Mouse (Mus musculus): Measurements from ENCODE around the gene Prpf8. TPM values are rescaled to one million over a fixed set of nuclear protein-coding genes. Genes with fewer than 3 reads are reported as not detected.

Prpf8 gene
- total RNA-seq, 2 experiments from 2014 or later = 131 to 139 TPM

DNA sequence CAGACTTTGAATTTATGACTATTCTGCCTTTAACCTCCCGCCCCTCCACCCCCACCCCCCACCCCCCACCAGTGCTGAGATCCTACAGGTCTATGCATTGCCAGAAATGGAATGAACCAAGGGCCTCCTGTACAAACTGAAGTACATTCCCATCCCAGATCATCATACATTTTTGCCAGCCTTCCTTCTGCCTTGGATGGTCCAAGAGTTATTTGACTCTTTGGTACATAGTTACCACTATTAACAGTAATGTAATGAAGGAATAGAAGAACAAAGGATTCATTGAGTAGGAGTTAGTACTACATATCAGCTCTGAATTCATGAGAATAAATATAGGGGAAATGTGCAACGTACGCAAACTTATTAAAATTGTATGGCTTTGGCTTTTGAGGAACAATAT lies 424 bp upstream of the Prpf8 start:
- Histone ChIP-seq H3K4me3 (peak overlapping the region; percentile 91), H3K27ac (peak overlapping the region; percentile 69; the same call in 1 of the 2 replicates)
- no peak for TF ChIP-seq CTCF (conservative IDR thresholded peaks at IDR 0.05)
- no peak for DNase-seq (ENCODE audit: low spot score in 2 of 2)

DNA sequence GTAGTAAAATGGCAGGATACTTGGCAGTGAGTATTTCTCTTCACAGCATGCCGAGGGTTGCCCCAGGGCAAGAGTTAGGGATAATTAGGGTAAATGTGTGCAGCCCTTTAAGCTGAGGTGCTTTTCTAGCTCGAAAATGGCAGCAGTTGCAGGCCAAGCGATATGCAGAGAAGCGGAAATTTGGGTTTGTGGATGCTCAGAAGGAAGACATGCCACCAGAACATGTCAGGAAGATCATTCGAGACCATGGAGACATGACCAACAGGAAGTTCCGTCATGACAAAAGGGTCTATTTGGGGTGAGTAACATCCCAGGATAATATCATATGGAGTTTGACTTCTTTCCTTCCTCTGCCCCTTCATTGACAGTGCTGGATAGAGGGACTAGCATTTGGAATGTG lies 880 bp downstream of the Prpf8 start:
- TF ChIP-seq CTCF (conservative IDR thresholded peaks at IDR 0.05) = no peak
- H3K4me3 ChIP-seq = peak overlapping the region; percentile 91
- DNase-seq (ENCODE audit: low spot score in 2 of 2) = no peak
- peak overlapping the region; percentile 98; the same call in 1 of the 2 replicates for H3K27ac ChIP-seq

DNA sequence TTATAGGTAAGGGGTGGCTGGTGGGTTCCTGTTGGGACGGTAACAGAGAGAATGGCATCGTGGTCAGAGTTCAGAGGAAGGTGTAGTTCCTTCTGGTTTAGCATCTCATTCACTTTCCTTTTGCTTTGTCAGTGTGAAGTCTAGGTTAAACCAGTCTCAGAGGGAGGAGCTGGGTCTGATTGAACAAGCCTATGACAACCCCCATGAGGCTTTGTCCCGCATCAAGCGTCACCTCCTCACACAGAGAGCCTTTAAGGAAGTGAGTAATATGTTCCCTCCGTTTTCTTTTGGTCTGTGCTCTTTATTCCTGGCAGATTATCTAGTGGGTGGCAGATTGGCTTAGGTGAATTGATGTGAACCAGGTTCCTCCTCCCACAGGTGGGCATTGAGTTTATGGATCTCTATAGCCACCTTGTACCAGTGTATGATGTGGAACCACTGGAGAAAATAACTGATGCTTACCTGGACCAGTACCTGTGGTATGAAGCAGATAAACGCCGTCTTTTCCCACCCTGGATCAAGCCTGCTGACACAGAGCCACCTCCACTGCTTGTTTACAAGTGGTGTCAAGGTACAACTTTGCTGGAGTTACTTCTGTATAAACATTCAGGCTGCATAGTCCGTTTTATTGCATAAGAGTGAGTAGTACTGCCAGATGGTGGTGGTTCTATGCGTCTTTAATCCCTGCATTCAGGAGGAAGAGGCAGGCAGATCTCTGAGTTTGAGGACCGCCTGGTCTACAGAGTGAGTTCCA lies 7.9 kb downstream of the Prpf8 start:
- no peak overlapping the region for H3K4me3 ChIP-seq
- no peak for TF ChIP-seq CTCF (conservative IDR thresholded peaks at IDR 0.05)
- no peak for DNase-seq (ENCODE audit: low spot score in 2 of 2)
- H3K27ac ChIP-seq = no peak overlapping the region

DNA sequence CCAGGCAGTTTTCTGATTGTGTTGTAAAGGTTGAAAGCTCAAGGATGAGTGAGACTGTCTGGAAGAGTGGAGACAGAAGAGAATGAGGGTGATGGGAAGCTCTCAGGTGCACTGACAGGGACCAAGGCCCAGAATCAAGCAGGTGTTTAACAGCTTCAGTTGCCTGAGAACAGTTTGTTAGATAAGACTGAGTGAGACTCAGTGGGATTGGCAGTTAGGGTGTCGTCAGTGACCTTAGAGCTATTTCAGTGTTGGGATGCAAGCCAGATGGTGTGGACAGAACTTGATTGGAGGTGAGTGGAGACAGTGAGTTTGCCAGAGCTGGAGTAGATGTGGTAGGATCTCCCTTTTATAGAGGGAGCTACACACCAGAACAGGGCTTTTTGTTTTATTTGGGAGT lies 11.5 kb downstream of the Prpf8 start:
- Histone ChIP-seq H3K27ac (no peak overlapping the region), H3K4me3 (no peak overlapping the region)
- TF ChIP-seq CTCF (conservative IDR thresholded peaks at IDR 0.05) = no peak
- DNase-seq (ENCODE audit: low spot score in 2 of 2) = no peak

DNA sequence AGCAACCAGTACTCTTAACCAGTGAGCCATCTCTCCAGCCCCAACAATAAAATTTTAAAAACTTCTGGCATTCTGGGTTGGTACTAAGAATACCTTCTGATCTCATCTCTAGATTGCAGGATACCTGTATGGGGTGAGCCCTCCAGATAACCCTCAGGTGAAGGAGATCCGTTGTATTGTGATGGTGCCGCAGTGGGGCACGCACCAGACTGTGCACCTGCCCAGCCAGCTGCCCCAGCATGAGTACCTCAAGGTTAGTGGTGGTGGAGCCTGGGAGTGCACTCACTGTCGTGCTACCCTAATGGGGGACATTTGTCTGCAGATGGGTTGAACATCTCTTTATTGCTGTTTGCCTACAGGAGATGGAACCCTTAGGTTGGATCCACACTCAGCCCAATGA lies 21.5 kb downstream of the Prpf8 start:
- no peak for TF ChIP-seq CTCF (conservative IDR thresholded peaks at IDR 0.05)
- H3K27ac ChIP-seq = no peak overlapping the region
- no peak overlapping the region for H3K4me3 ChIP-seq
- no peak for DNase-seq (ENCODE audit: low spot score in 2 of 2)

DNA sequence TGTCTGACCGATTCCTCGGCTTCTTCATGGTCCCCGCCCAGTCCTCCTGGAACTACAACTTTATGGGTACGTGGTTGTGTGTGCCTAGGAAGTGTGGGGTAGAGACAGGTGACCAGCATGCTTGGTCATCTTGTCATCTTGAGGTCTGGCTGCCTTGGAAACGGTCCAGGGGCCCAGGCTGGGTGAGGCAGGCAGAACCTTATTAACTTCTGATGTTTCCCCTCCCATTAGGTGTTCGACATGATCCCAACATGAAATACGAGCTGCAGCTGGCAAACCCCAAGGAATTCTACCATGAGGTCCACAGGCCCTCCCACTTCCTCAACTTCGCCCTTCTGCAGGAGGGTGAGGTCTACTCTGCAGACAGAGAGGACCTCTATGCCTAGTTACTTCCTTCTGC lies 22.3 kb downstream of the Prpf8 start:
- H3K27ac ChIP-seq = no peak overlapping the region
- no peak for TF ChIP-seq CTCF (conservative IDR thresholded peaks at IDR 0.05)
- no peak for DNase-seq (ENCODE audit: low spot score in 2 of 2)
- H3K4me3 ChIP-seq = no peak overlapping the region

DNA sequence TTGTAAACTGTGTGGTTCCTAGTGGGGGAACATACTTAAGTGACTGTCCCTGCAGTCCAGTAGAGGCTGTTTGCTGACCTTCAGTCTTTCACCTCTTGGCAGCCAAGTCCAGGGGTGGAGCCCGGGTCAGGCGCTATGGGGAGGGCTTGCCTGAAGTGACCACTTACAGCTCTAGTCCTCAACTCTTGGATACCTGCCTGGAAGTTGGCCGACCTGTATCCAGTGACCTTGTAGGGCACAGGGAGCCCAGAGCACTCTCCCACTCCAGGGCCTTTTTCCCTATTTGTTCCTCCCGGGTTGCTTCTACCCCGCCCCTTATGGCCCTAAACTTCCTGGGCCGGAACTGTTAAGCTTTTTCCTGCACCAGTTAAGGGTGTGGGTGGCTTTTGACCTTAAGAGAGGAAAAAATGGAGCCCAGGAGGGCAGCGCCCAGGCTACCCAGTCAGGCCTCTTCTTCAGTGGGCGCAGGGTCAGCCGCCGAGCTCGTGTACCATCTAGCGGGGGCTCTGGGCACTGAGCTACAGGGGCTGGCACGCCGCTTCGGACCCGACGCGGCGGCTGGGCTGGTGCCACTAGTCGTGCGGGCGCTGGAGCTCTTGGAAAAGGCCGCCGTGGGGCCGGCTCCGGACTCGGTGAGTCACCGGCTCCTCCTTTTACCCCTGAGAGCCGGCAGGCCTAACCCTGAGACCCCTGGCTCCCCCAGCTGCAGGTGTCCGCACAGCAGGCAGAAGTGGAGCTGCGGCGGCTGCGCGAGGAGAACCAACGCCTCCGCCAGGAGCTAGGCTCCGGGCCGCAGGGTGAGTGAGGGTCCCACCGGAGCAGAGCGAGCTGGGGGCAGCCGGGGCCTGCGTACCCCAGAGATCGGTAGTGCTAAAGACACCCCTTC lies 23.4 kb downstream of the Prpf8 start, which contains the start of gene Rilp:
Rilp (plus strand) TSS at position 354 of the 886 bp plus-strand sequence.
- DNase-seq (ENCODE audit: low spot score in 2 of 2) = peak in 1 of 2 experiments; percentile 41
- peak; percentile 50 for TF ChIP-seq CTCF (conservative IDR thresholded peaks at IDR 0.05)
- peak within 1 kb of the TSS; percentile 67 for H3K4me3 ChIP-seq
- H3K27ac ChIP-seq = peak within 1 kb of the TSS; percentile 89

DNA sequence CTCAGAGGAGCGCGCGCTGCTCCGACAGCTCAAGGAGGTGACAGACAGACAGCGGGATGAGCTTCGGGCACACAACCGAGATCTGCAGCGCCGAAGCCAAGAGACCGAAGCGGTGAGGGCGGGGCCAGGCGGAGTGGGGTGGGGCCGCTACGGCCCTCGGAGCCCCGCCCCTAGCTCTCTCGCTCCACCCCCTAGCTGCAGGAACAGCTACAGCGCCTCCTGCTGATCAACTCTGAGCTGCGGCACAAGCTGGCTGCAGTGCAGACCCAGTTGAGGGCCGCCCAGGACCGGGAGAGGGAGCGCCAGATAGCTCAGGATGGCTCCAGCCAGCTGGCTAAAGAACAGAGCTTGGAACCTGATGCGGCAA lies 24.0 kb downstream of the Prpf8 start:
- Histone ChIP-seq H3K27ac (peak overlapping the region; percentile 89), H3K4me3 (peak overlapping the region; percentile 67)
- TF ChIP-seq CTCF (conservative IDR thresholded peaks at IDR 0.05) = peak; percentile 91
- peak; percentile 87 to 92 for DNase-seq (ENCODE audit: low spot score in 2 of 2)

DNA sequence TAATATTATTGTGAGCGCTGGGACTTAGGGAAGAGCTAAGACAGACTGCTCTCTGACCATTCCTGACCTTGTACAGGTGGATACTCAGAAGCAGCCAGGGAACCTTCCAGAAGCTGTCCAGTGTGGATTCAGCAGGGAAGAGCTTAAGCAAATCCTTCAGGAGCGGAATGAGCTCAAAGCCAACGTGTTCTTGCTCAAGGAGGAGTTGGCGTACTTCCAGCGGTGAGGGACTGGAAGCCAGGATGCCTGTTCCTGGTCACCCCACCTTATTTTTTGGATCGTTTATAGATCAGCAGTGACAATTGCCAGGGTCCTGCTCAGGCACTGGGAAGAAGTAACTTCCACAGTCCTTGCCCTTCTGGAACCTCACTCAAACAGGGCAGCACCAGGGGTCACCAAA lies 24.6 kb downstream of the Prpf8 start:
- Histone ChIP-seq H3K27ac (peak overlapping the region; percentile 89; the same call in 1 of the 2 replicates), H3K4me3 (no peak overlapping the region)
- no peak for DNase-seq (ENCODE audit: low spot score in 2 of 2)
- no peak for TF ChIP-seq CTCF (conservative IDR thresholded peaks at IDR 0.05)

DNA sequence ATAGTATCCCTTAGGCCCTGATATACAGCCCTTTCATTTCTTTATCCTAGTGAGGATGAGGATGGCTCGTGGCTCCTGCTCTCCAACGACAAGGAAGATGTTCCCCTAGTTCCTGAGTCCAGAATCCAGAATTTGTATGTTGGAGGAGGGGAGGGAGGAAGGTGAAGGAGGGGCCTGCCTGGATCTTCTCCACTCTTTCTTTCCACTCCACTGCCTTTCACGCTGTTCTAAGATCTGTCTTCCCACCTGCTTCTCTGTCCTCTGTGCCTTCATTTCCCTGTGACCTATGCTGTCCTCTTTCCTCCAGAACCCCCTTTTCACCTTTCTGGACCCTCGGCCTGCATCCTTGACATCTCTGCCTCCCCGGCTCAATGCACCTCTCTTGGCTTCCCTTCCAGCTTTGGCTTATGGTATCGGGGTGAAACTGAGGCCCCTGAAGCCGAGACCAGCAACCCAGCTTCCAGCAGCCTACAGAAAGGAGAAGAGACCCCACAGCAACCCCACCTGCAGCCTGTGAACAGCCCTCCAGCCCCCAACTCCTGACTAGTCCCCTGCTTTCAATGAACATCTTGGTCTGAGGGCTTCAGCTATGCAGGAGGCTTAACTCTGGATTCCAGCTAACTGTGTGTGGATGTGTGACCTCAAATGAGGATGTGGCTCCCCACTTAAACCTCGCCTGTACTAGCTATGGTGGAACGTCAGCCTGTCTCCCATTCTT lies 25.8 kb downstream of the Prpf8 start:
- no peak for DNase-seq (ENCODE audit: low spot score in 2 of 2)
- TF ChIP-seq CTCF (conservative IDR thresholded peaks at IDR 0.05) = no peak
- no peak overlapping the region for H3K4me3 ChIP-seq
- H3K27ac ChIP-seq = peak overlapping the region; percentile 23; the same call in 1 of the 2 replicates

DNA sequence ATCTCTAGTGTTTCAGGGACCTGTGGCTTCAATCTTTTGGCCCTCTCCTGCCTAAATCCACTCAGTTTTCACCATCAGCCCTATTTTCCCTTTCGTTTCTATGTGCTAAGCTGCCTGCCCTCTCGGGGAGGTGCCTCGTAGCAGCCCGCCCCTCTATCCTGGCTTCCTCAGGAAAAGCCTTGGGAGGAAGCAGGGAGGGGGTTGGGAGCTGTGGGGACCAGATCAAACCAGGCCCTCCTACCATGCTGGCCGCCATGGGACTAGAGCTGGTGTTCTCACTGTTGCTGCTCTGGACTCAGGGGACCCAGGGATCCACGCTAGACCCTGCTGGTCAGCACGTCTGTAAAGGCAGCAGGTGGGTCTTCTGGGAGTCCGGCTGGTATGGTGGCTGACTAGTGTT lies 26.7 kb downstream of the Prpf8 start, which contains the start of gene Scarf1:
Scarf1 (plus strand) TSS at position 205 of the 400 bp plus-strand sequence.
- no peak for DNase-seq (ENCODE audit: low spot score in 2 of 2)
- TF ChIP-seq CTCF (conservative IDR thresholded peaks at IDR 0.05) = no peak
- Histone ChIP-seq H3K27ac (peak within 1 kb of the TSS; percentile 23; the same call in 1 of the 2 replicates), H3K4me3 (peak within 1 kb of the TSS; percentile 13; the same call in 1 of the 2 replicates)

DNA sequence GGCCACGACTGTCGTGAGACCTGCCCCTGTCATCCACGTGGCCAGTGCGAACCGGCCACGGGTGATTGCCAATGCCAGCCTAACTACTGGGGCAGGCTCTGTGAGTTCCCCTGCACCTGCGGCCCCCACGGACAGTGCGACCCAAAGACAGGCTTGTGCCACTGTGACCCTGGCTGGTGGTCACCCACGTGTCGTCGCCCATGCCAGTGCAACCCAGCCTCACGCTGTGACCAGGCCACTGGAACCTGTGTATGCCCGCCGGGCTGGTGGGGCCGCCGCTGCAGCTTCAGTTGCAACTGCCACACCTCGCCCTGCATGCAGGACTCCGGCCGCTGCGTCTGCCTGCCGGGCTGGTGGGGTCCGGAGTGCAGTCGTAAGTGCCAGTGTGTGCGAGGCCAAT lies 28.6 kb downstream of the Prpf8 start:
- DNase-seq (ENCODE audit: low spot score in 2 of 2) = no peak
- H3K27ac ChIP-seq = no peak overlapping the region
- TF ChIP-seq CTCF (conservative IDR thresholded peaks at IDR 0.05) = no peak
- H3K4me3 ChIP-seq = no peak overlapping the region

All from layer of hippocampus, adult 2 months (tissue).